Mouse (Mus musculus) midbrain, embryonic 16.5 days (tissue): ENCODE data around the gene Zdhhc18. TPM values are rescaled to one million over a fixed set of nuclear protein-coding genes. Genes with fewer than 3 reads are reported as not detected.
A peak's percentile ranks its signal among the peaks of the same experiment; 100 is the strongest.

Source experiments
- ATAC-seq: fragments of 200-750 bp; cut with Nextera tagmentation; 2 replicates; pipeline ENCODE4 v1.8.0; 2017; ENCODE audit warnings: moderate TSS enrichment
- H3K27ac ChIP-seq: fragments of 300-500 bp; sonication (generic); 2 replicates; pipeline ENCODE4 v1.5.1; 2014; ENCODE audit warnings: mild to moderate bottlenecking, low read length, mixed read lengths
- H3K27me3 ChIP-seq: fragments of 300-500 bp; sonication (generic); 2 replicates; pipeline ENCODE4 v1.6.1; 2014; ENCODE audit warnings: low read depth, low read length, mixed read lengths; ENCODE audit not compliant: control insufficient read depth, insufficient read depth
- H3K36me3 ChIP-seq: fragments of 300-500 bp; sonication (generic); 2 replicates; pipeline ENCODE4 v1.6.1; 2014; ENCODE audit warnings: mild to moderate bottlenecking, low read length, moderate library complexity, mixed read lengths; ENCODE audit not compliant: control insufficient read depth, insufficient read depth
- H3K4me1 ChIP-seq: fragments of 300-500 bp; sonication (generic); 2 replicates; pipeline ENCODE4 v1.6.1; 2014; ENCODE audit warnings: mild to moderate bottlenecking, low read length, mixed read lengths; ENCODE audit not compliant: control insufficient read depth, insufficient read depth
- H3K4me2 ChIP-seq: fragments of 300-500 bp; sonication (generic); 2 replicates; pipeline ENCODE4 v1.6.1; 2014; ENCODE audit warnings: mild to moderate bottlenecking, low read length, mixed read lengths
- H3K4me3 ChIP-seq: fragments of 300-500 bp; sonication (generic); 2 replicates; pipeline ENCODE4 v1.5.1; 2014; ENCODE audit warnings: low read depth, mild to moderate bottlenecking, low read length, moderate library complexity, mixed read lengths
- H3K9ac ChIP-seq: fragments of 300-500 bp; sonication (generic); 2 replicates; pipeline ENCODE4 v1.6.1; 2014; ENCODE audit warnings: low read depth, low read length, mixed read lengths
- H3K9me3 ChIP-seq: fragments of 300-500 bp; sonication (generic); replicated peaks from 2 replicates; pipeline ENCODE4 v1.6.1; 2014; ENCODE audit warnings: mild to moderate bottlenecking, low read length, mixed read lengths; ENCODE audit not compliant: control insufficient read depth, poor library complexity, severe bottlenecking
- WGBS: fragments of 180-500 bp; shearing (Covaris S2); extraction: QIAGEN DNeasy Blood & Tissue Kit; methylation state at CpG from one replicate; pipeline ENCODE4 v1.1.7; 2014; 5-methylcytosine and 5-hydroxymethylcytosine counted together
- polyA plus RNA-seq: library from polyadenylated mRNA; unstranded; fragments of >200 nt; fragmentation: Nextera tagmentation; extraction: Ambion mirVana; gene quantifications from 2 replicates; pipeline ENCODE4 v1.2.1, GENCODE M21; 2015

Gene Zdhhc18
- polyA plus RNA-seq, 1 experiment from 2014 or later, result 4.7 TPM

GRCm38 (mm10) chr4:133607284-133607683 is 42.7 kb downstream of the Zdhhc18 start:
- H3K4me2 ChIP-seq, result no peak overlapping the region
- H3K27me3 ChIP-seq, result peaks cover 10% of the 10 kb centered on the region
- no peak for ATAC-seq
- H3K9me3 ChIP-seq, result no peaks in the 10 kb centered on the region; the same call in 1 of the 2 replicates
- no peak overlapping the region for H3K4me3 ChIP-seq
- WGBS, result 84% methylated on average over 10 of the region's 10 CpGs
- H3K36me3 ChIP-seq, result peaks cover 26% of the 10 kb centered on the region
- no peak overlapping the region for H3K9ac ChIP-seq
- H3K4me1 ChIP-seq, result no peaks in the 10 kb centered on the region
- H3K27ac ChIP-seq, result no peak overlapping the region

GRCm38 (mm10) chr4:133605330-133605729 is 44.6 kb downstream of the Zdhhc18 start:
- H3K27me3 ChIP-seq, result peaks cover 19% of the 10 kb centered on the region
- H3K36me3 ChIP-seq, result peaks cover 23% of the 10 kb centered on the region; the same call in 1 of the 2 replicates
- no peak overlapping the region for H3K9ac ChIP-seq
- WGBS, result 57% methylated on average over 9 of the region's 9 CpGs
- H3K27ac ChIP-seq, result no peak overlapping the region
- no peak overlapping the region for H3K4me3 ChIP-seq
- H3K9me3 ChIP-seq, result no peaks in the 10 kb centered on the region
- no peak for ATAC-seq
- H3K4me1 ChIP-seq, result no peaks in the 10 kb centered on the region
- no peak overlapping the region for H3K4me2 ChIP-seq

GRCm38 (mm10) chr4:133604856-133605255 is 45.1 kb downstream of the Zdhhc18 start:
- H3K4me1 ChIP-seq, result peaks cover 4% of the 10 kb centered on the region; the same call in 1 of the 2 replicates
- H3K4me3 ChIP-seq, result no peak overlapping the region
- WGBS, result 69% methylated on average over 6 of the region's 6 CpGs
- peaks cover 24% of the 10 kb centered on the region for H3K27me3 ChIP-seq
- H3K9me3 ChIP-seq, result no peaks in the 10 kb centered on the region
- ATAC-seq, result no peak
- H3K4me2 ChIP-seq, result no peak overlapping the region
- peaks cover 23% of the 10 kb centered on the region; the same call in 1 of the 2 replicates for H3K36me3 ChIP-seq
- H3K9ac ChIP-seq, result no peak overlapping the region
- H3K27ac ChIP-seq, result no peak overlapping the region

GRCm38 (mm10) chr4:133604175-133604574 is 45.8 kb downstream of the Zdhhc18 start:
- Histone ChIP-seq H3K4me2 (no peak overlapping the region), H3K36me3 (peaks cover 23% of the 10 kb centered on the region; the same call in 1 of the 2 replicates), H3K9me3 (no peaks in the 10 kb centered on the region), H3K9ac (no peak overlapping the region), H3K27me3 (peaks cover 31% of the 10 kb centered on the region), H3K27ac (no peak overlapping the region), H3K4me3 (no peak overlapping the region), H3K4me1 (peaks cover 11% of the 10 kb centered on the region)
- no peak for ATAC-seq
- WGBS, result 92% methylated on average over 7 of the region's 7 CpGs

GRCm38 (mm10) chr4:133603056-133603455 is 46.9 kb downstream of the Zdhhc18 start:
- Histone ChIP-seq H3K4me2 (no peak overlapping the region), H3K9me3 (no peaks in the 10 kb centered on the region), H3K27me3 (peaks cover 42% of the 10 kb centered on the region), H3K4me1 (peaks cover 13% of the 10 kb centered on the region), H3K27ac (no peak overlapping the region), H3K36me3 (peaks cover 22% of the 10 kb centered on the region; the same call in 1 of the 2 replicates), H3K9ac (no peak overlapping the region), H3K4me3 (no peak overlapping the region)
- 94% methylated on average over 5 of the region's 5 CpGs for WGBS
- ATAC-seq, result no peak

GRCm38 (mm10) chr4:133601721-133602218 is 48.2 kb downstream of the Zdhhc18 start, which contains the start of gene Sfn:
Gene Sfn (minus strand): TSS chr4:133602168.
- peaks cover 42% of the 10 kb centered on the region for H3K27me3 ChIP-seq
- H3K4me2 ChIP-seq, result no peak within 1 kb of the TSS
- H3K4me1 ChIP-seq, result peaks cover 13% of the 10 kb centered on the region
- H3K36me3 ChIP-seq, result peaks cover 15% of the 10 kb centered on the region; the same call in 1 of the 2 replicates
- no peak within 1 kb of the TSS for H3K4me3 ChIP-seq
- H3K27ac ChIP-seq, result no peak within 1 kb of the TSS
- no peak within 1 kb of the TSS for H3K9ac ChIP-seq
- ATAC-seq, result no peak
- no peaks in the 10 kb centered on the region for H3K9me3 ChIP-seq
- WGBS, result 2% methylated on average over 16 of the region's 16 CpGs

- 19% methylated on average over 9 of the region's 9 CpGs for WGBS
These were observed 49.6 kb downstream of the Zdhhc18 start for GRCm38 (mm10) chr4:133600306-133600705.

GRCm38 (mm10) chr4:133599571-133600073 is 50.3 kb downstream of the Zdhhc18 start:
- Histone ChIP-seq H3K9ac (peak overlapping the region; percentile 48), H3K4me3 (peak overlapping the region; percentile 45), H3K4me2 (peak overlapping the region; percentile 85), H3K9me3 (no peaks in the 10 kb centered on the region), H3K4me1 (peaks cover 13% of the 10 kb centered on the region), H3K27ac (no peak overlapping the region), H3K36me3 (0 out of 2 replicates have a peak, but pooled peaks cover 4% of the 10 kb centered on the region), H3K27me3 (peaks cover 42% of the 10 kb centered on the region)
- peak; percentile 93 for ATAC-seq
- WGBS, result under 1% methylated on average over 46 of the region's 50 CpGs

More at GRCm38 (mm10) chr4:133600306-133600705, 49.6 kb downstream of the Zdhhc18 start:
- peaks cover 42% of the 10 kb centered on the region for H3K27me3 ChIP-seq
- peaks cover 13% of the 10 kb centered on the region for H3K4me1 ChIP-seq
- peak overlapping the region; percentile 45 for H3K4me3 ChIP-seq
- peak overlapping the region; percentile 85 for H3K4me2 ChIP-seq
- H3K36me3 ChIP-seq, result peaks cover 6% of the 10 kb centered on the region; the same call in 1 of the 2 replicates
- no peak overlapping the region for H3K9ac ChIP-seq
- H3K9me3 ChIP-seq, result no peaks in the 10 kb centered on the region
- ATAC-seq, result no peak
- H3K27ac ChIP-seq, result no peak overlapping the region

- 0 out of 2 replicates have a peak, but pooled peaks cover 3% of the 10 kb centered on the region for H3K36me3 ChIP-seq
- no peak overlapping the region for H3K27ac ChIP-seq
These were observed 50.8 kb downstream of the Zdhhc18 start for GRCm38 (mm10) chr4:133599116-133599515.

More at GRCm38 (mm10) chr4:133599116-133599515, 50.8 kb downstream of the Zdhhc18 start:
- Histone ChIP-seq H3K9ac (peak overlapping the region; percentile 48; the same call in 1 of the 2 replicates), H3K4me3 (peak overlapping the region; percentile 45), H3K4me1 (peaks cover 13% of the 10 kb centered on the region), H3K27me3 (peaks cover 42% of the 10 kb centered on the region), H3K4me2 (peak overlapping the region; percentile 85), H3K9me3 (no peaks in the 10 kb centered on the region)
- no peak for ATAC-seq
- 25% methylated on average over 7 of the region's 7 CpGs for WGBS
